Mouse (Mus musculus) granulocyte monocyte progenitor cell, adult 5-6 weeks (primary cell): ENCODE results near the gene Igfn1. TPM values are rescaled to one million over a fixed set of nuclear protein-coding genes. Genes with fewer than 3 reads are reported as not detected.

Experiments used
- ATAC-seq: replicated peaks from 2 replicates; pipeline ENCODE4 v1.8.0; 2016; ENCODE audit warnings: mild to moderate bottlenecking, moderate TSS enrichment, inconsistent platforms; ENCODE audit not compliant: poor library complexity, severe bottlenecking
- total RNA-seq, 2 experiments: library from RNA; stranded (forward) in 1 of 2; stranded (reverse) in 1 of 2; fragments of 200-712, 200-1000 nt in 1 of 2; fragments of >200 nt in 1 of 2; fragmentation: Nextera tagmentation in 1 of 2; gene quantifications; 2 replicates each; pipeline ENCODE4 v1.2.3; 2014 to 2017

Igfn1 gene
- total RNA-seq (2014; fragmentation: Nextera tagmentation) (not detected in 2 replicates), total RNA-seq (2017) (not detected in 2 replicates)

DNA sequence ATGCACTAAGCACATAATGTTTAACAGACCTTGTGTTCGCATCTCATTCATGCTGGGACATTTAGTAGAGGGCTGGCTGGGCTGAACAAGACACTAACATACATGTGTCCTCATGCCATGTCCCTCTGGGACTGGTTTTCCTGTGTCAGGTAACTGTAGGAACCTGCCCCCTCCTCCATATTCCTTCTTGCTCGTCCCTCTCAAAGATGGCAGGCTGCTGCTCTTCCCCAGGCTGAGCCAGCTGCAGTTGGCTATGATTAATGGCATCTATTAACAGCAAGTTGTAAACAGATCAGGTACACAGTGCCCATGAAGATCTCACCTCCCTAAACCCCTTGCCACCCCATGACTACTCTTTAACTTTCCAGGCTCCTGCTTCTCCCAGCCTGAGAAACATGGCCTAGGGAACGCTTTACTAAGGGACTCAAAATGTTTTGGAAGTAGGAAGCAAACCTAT is at the start of gene Igfn1:
Gene Igfn1 (minus strand): TSS at position 51 of the 457 bp plus-strand sequence.
- ATAC-seq = no peak

- ATAC-seq = no peak
These were observed 49.6 kb upstream of the Igfn1 start for GRCm38 (mm10) chr1:136055771-136056170.

DNA sequence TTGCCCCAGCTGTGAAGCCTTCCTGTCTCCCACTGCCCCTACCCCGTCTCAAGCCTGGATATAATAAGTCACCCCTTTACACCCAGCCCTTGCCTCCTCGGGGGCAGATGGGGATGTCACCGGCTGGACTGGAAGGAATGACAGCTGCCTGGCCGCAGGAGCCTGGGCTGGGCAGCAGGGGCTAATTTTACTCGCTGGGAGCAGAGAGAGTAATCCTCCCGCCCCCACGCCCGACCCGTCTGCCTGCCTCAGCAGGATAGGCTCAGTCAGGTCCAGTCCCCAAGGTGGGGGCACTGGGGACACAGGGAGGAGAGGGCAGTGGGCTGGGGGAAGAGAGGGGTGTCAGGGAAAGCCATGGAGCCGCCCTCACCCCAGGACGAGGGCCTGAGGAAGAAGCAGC is 46.4 kb upstream of the Igfn1 start, which contains the start of gene Cacna1s:
Gene Cacna1s (plus strand): TSS at position 204 of the 400 bp plus-strand sequence.
- ATAC-seq = no peak

GRCm38 (mm10) chr1:136051465-136051864 is 45.3 kb upstream of the Igfn1 start:
- ATAC-seq = peak; percentile 67

DNA sequence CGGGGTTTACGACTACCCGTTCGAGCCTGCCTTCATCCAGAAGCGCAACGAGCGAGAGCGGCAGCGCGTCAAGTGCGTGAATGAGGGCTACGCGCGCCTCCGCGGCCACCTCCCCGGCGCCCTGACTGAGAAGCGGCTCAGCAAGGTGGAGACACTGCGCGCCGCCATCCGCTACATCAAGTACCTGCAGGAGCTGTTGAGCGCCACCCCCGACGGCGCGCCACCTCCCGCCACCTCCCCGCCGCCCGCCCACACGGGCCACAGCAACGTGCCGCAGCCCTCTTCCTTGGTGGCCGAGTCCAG is 44.8 kb upstream of the Igfn1 start:
- ATAC-seq = peak; percentile 10; the same call in 1 of the 2 replicates

DNA sequence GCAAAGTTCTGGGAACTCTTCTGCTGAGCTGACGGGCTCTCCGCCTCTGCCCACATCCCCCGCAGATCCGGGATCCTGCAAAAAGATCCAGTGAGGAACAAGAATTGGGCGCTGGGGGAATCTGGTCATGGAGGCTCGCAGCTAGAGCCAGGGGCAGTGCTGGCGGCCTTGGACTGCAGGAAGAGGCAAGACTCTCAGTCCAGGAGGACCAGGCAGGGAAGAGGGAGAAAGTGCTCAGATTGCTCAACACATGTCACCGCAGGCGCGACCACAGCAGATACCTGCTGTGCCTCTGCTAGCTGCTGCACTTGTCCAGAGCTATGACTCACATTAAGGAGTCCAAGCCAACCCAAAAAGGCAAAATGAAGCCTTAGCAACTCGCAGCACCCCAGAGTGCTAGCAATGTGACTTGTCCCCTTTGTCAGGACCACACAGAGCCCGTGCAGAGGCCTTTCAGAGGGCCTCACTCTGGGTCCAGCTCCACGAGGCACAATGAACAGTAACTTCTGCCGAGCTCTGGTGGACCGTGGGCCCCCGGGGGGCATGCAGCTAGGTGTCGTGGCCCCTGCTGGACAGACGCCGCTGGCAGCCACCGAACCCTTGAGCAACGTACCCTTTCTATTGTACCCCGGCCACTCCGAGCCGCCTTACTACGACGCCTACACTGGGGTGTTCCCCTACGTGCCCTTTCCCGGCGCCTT is 44.3 kb upstream of the Igfn1 start, which contains the start of gene Ascl5:
Gene Ascl5 (plus strand): TSS at position 493 of the 701 bp plus-strand sequence.
- ATAC-seq = peak; percentile 33; the same call in 1 of the 2 replicates

DNA sequence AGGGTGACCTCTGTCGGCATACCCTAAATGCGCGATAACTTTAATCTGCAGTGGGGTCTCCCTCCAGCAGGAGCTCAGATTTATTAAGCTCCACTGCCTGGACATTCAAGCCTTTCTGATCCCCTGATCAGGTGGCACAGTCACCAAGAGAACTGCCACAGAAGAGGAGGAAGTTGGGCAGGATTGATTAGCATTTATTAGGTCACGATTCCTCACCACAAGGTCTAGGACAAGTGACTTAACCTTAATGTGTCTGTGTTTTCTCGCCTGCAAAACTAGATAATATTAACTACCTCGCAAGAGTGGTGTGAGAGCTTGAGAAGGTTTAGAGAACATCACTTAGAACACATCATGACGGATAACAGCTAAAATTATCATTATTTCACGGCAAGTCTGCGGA is 41.8 kb upstream of the Igfn1 start:
- no peak for ATAC-seq

DNA sequence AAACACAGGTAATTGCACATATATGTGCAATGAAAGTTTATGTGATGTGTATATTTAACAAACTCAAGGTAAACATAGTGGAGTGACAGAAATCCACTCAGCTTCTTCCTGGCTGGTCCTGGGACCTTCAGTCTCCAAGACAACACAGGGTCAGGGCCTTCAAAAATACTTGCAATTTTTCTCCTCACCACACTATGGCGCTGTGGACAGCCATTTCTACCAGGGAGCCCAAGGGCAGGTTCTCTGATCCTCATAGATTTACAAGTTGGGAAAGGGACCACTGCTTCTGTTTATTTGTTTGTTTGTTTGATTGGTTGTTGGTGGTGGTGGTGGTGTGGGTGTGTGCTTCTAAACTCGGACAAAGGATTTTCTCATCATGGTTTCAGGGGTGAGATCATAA is 41.3 kb upstream of the Igfn1 start:
- peak; percentile 50; the same call in 1 of the 2 replicates for ATAC-seq

- peak; percentile 70 for ATAC-seq
These were observed 39.6 kb upstream of the Igfn1 start for GRCm38 (mm10) chr1:136045774-136046173.

GRCm38 (mm10) chr1:136040874-136041273 is 34.7 kb upstream of the Igfn1 start:
- no peak for ATAC-seq

- ATAC-seq = no peak
These were observed 34.3 kb upstream of the Igfn1 start for GRCm38 (mm10) chr1:136040452-136040851.

DNA sequence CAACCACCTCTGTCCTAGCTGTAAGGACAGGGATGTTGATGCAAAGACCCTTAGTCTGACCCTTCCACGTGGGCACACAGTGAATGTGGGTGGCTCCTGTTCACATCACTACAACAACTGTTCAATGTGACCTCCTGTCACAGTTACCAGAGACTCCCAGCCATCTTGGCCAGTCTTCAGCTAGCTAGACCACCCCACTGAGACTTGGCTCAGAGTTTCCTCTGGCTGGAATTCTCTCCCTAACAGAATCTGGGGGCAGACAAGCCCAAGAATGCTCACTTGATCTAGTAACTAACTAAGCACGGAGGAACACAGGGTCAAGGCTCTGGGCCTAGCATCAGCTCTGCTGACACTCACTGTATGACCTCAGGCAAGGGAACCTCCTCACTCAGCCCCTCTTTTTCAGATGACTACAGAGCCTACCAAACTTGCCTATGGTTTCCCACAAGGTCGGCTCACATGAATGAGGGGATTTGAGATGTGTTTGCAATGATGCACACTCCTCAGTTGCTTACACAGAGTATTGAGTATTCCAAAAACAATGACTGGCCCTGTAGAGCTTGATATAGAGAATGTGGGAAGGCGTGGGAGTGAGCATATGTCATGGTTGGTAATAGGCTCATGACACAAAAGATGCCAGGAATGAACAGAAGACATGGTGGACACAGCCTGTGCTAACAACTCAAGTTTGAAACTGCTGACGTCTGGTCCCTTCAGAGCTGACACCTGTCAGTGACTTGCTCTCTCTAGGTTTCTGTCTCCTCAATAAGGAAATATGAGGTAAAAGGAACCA is 32.8 kb upstream of the Igfn1 start:
- no peak for ATAC-seq

GRCm38 (mm10) chr1:136032961-136033360 is 26.8 kb upstream of the Igfn1 start:
- ATAC-seq = no peak

GRCm38 (mm10) chr1:136031697-136032096 is 25.6 kb upstream of the Igfn1 start:
- no peak for ATAC-seq

DNA sequence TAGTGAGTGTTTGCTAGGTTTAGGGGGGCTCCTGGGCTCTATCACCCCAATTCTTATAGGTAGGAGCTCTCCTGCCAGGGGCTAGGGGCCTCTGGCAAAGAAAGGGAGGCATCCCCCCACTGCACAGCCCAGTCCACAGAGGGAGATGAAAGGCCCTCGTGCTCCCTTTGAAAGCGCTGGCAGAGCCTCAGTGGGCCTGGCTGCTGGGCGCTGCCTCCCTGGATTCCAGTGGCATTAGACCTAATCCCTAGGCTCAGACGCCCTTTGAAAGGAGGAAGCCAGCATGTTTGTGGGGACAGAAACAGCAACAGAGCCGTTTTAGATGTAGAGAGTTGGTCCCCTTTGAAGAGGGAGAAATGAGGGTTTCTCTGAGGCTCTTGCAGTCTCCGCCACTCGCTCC is 24.1 kb upstream of the Igfn1 start:
- no peak for ATAC-seq

DNA sequence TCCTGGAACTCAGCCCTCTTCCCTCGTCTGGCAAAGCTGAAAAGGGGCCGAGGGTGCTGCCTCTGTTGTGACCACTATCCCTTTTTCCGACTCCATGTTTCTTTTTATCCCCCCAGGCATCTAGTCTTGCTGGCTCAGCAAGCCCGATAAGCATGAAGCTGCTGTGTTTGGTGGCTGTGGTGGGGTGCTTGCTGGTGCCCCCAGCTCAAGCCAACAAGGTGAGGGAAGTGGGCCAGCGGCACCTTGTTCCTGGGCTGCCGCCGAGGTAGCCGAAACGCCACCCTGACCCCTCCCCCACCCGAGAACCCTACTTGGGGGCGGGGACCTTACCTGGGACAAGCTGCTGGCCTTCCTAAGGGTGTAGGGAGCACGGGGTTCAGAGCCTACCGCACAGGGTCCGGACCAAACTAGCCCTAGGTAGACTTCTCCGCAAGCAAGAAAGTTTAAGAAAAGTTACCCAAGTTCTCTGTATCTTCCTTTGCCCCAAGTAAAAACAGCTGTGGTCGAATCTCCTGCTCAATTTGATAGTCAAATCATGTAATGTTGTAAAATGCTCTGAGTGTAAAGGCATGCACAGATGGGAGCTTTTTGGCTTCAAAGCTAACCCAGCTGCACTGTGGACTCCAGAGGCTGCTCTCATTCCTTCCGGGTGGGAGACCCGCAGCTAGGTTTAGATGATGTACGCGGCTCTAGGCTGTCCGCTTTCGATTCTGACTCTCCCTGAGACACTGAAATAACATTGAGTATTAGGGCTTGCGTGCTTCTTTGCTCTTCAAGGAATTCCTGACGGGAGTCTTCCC is 12.4 kb upstream of the Igfn1 start:
- peak; percentile 5; the same call in 1 of the 2 replicates for ATAC-seq

- peak; percentile 99 for ATAC-seq
These were observed 11.8 kb upstream of the Igfn1 start for GRCm38 (mm10) chr1:136017907-136018313.

DNA sequence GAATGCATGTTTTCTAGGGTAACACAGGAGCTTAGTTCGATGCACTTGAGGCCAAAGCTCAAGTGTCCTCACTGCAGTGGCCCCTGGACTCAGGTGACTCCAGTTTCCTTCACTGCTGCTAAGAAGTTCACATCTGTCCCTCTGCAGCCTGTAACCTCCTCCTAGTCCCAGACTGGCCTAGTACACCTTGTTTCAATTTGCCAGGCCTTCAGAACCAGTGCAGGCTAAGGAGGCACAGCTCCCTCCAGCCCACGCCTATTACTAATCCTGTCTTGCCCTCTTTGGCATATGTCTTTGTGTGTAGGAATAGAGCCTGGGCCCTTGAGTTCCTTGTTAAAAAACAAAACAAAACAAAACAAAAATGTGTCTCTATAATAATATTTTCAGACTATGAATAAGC is 11.2 kb upstream of the Igfn1 start:
- no peak for ATAC-seq

DNA sequence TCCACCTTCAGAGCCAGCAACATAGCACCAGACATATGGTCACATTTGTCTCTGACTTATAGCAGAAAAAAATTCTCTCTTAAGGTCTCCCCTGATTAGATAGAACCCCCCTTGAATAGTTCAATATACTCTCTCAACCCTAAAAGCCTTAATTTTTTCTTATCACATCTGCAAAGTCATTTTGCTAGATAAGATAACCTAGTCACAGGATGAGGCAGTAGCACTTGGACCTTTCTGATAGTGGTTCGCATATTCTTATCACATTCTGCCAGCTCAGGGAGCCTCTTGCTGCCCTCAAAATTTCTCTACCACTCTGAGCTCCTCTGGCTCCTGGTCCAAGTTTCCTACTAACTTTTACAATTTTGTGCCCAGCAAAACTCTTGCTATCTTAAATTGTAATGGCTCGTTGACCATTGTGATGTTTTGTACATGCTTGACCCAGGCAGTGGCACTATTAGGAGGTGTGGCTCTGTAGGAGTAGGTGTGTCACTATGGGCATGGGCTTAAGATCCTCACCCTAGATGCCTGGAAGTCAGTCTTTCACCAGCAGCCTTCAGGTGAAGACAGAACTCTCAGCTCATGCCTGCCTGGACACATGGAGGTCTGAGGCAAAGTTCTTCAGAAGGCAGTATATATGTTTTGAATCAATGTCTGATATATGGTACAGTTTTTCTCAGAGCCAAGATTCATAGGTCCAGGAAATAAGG is 8.8 kb upstream of the Igfn1 start:
- ATAC-seq = no peak

- ATAC-seq = no peak
These were observed 7.4 kb upstream of the Igfn1 start for GRCm38 (mm10) chr1:136013513-136013912.
